Mouse (Mus musculus): ENCODE measurements around the gene Hic1. TPM values are rescaled to one million over a fixed set of nuclear protein-coding genes. Genes with fewer than 3 reads are reported as not detected.

The Hic1 gene
- polyA plus RNA-seq, 1 experiment from 2014 or later: 3.6 TPM

- H3K36me3 ChIP-seq (replicated peaks; ENCODE audit: control insufficient read depth, insufficient read depth, low read depth, low read length): no peaks in the 10 kb centered on the region
- no peak overlapping the region for H3K27ac ChIP-seq (replicated peaks; ENCODE audit: low read depth, low read length)
- no peak overlapping the region for H3K4me2 ChIP-seq (ENCODE audit: low read depth, low read length)
- no peak overlapping the region for H3K4me3 ChIP-seq (ENCODE audit: low read depth, low read length)
- H3K9ac ChIP-seq (replicated peaks; ENCODE audit: low read length): no peak overlapping the region
- WGBS: 92% methylated on average over 6 of the region's 6 CpGs
- no peaks in the 10 kb centered on the region for H3K4me1 ChIP-seq (ENCODE audit: control insufficient read depth, insufficient read depth, low read length)
- no peak for ATAC-seq (replicated peaks; ENCODE audit: insufficient number of reproducible peaks, low FRiP score, low TSS enrichment, low read depth)
- no peaks in the 10 kb centered on the region for H3K27me3 ChIP-seq (ENCODE audit: control insufficient read depth, insufficient read depth, low read length)
- DNase-seq (ENCODE audit: low spot score): no peak
- no peaks in the 10 kb centered on the region for H3K9me3 ChIP-seq (replicated peaks; ENCODE audit: control insufficient read depth, low read length)
Measured at GRCm38 (mm10) chr11:75116379-75116778, 52.9 kb downstream of the Hic1 start.

MicroRNAs encoded within 50 kb of the gene (microRNA counts, 519-probe panel; counts per million panel counts)
- 2,640 counts per million, percentile 28 among the panel's probes with 10 or more counts for microRNA mmu-miR-132
- microRNA mmu-miR-212: not detected

Small RNA genes within 50 kb of the gene (microRNA-seq; reads per million reads assigned to microRNA genes)
- gene Mir132 (ENCODE audit: borderline number of aligned reads) (104 reads per million, percentile 41 among the genes with 10 or more reads in this experiment), gene Mir212 (ENCODE audit: borderline number of aligned reads) (10.3 reads per million, percentile 11 among the genes with 10 or more reads in this experiment)

Other genes with a start within 250 kb of the Hic1 start
- 16.8 and 17.9 TPM in 2 replicates for gene Smg6, start 243.7 kb downstream of the Hic1 start, polyA plus RNA-seq (2014; fragmentation: Nextera tagmentation; extraction: Ambion mirVana)
- 24.7 and 29.2 TPM in 2 replicates for gene Srr, start 243.6 kb downstream of the Hic1 start, polyA plus RNA-seq (2014; fragmentation: Nextera tagmentation; extraction: Ambion mirVana)
- 37.3 and 37.5 TPM in 2 replicates for gene Ovca2, start 9.3 kb upstream of the Hic1 start, polyA plus RNA-seq (2014; fragmentation: Nextera tagmentation; extraction: Ambion mirVana)
- gene Dph1, start 21.7 kb upstream of the Hic1 start, polyA plus RNA-seq (2014; fragmentation: Nextera tagmentation; extraction: Ambion mirVana): 20.0 and 23.2 TPM in 2 replicates
- 2.0 and 2.6 TPM in 2 replicates for gene Rtn4rl1, start 24.3 kb upstream of the Hic1 start, polyA plus RNA-seq (2014; fragmentation: Nextera tagmentation; extraction: Ambion mirVana)
- gene Rpa1, start 178.8 kb upstream of the Hic1 start, polyA plus RNA-seq (2014; fragmentation: Nextera tagmentation; extraction: Ambion mirVana): 138 and 150 TPM in 2 replicates
- 13.2 and 13.6 TPM in 2 replicates for gene Smyd4, start 178.9 kb upstream of the Hic1 start, polyA plus RNA-seq (2014; fragmentation: Nextera tagmentation; extraction: Ambion mirVana)

Measured in embryonic facial prominence, embryonic 11.5 days (tissue).